Mouse (Mus musculus) liver, embryonic 14.5 days (tissue): ENCODE data around the gene Izumo1r.

ENCODE experiments used
- CTCF ChIP-seq: IDR thresholded peaks from 2 replicates; pipeline ENCODE4 v1.5.1; 2016; ENCODE audit warnings: antibody characterized with exemption, low read depth, control low read depth
- EP300 ChIP-seq: IDR thresholded peaks from 2 replicates; pipeline ENCODE4 v1.6.1; 2016; ENCODE audit warnings: antibody characterized with exemption, low read depth

DNA sequence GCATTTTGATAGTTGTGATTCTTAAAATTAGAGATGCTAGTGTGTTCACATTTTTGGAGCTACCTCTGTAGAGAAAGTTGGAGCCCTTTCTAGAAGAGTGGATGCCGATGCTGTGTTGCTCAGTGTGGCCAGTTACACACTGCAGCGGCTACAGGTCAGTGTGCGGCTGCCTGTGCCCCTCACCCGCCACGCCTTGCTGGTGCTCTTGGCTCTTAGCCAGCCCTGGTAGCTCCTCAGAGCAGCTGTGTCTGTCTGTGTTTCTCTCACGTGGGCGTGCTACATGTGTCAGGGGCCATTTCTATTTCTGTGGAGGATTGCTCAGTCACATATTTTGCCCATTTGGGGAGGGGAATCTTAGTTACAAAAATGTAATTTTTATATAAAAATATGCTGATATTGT is 64.2 kb downstream of the Izumo1r start:
- no peak for TF ChIP-seq CTCF
- no peak for TF ChIP-seq EP300
